21 mouse cellular contexts compared by ENCODE assay signal in the genomic region with DNA sequence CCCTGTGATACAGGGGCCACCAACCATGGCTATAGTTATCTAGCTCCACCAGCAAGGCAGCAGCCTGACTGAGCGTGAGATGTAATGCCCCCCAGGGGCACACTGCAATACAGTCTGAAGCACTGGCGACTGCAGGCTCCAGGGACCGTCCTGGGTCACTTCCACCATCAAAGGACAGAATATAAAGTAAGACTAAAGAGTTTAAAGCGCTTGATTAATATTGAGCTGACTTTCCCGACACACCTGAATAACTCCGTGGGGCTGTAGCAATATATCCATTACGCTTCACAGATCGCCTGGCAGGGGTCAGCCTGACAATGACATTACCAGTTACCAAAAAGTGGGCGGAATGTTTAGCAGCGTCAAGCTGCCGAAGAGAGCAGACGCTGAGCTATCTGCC.
DNase-seq lines count a peak whose midpoint lies in the region; ATAC-seq and TF ChIP-seq lines count a peak whose summit lies in the region.
"Had no signal": no experiment of that assay in that cellular context is flagged by ENCODE, and none has a peak within 500 bp of the region (broad histone marks: within the 10 kb centered on the region; RNA-seq: fewer than 3 reads in every experiment).

No protein-coding gene starts in this region.

- no peaks in the 10 kb centered on the region for H3K27me3 ChIP-seq in midbrain, embryonic 11.5 days (ENCODE audit: control insufficient read depth, insufficient read depth, low read length)
- peaks cover 39% of the 10 kb centered on the region for H3K27me3 ChIP-seq in midbrain, embryonic 10.5 days (ENCODE audit: low read depth, poor library complexity, severe bottlenecking)
- no peaks in the 10 kb centered on the region for H3K27me3 ChIP-seq in kidney, postnatal 0 days (ENCODE audit: insufficient read depth, low read length)
- H3K27me3 ChIP-seq: embryonic facial prominence, embryonic 15.5 days; heart, embryonic 12.5 days; limb, embryonic 15.5 days; liver, embryonic 15.5 days; neural tube, embryonic 12.5 days; stomach, embryonic 15.5 days had no signal

- no peak overlapping the region for H3K27ac ChIP-seq in midbrain, embryonic 11.5 days (ENCODE audit: low read depth, low read length)
- no peak overlapping the region; the same call in 1 of the 2 replicates for H3K27ac ChIP-seq in midbrain, embryonic 10.5 days (replicated peaks)
- H3K27ac ChIP-seq in kidney, postnatal 0 days = no peak overlapping the region
- H3K27ac ChIP-seq: embryonic facial prominence, embryonic 15.5 days; gastrocnemius, adult 2 months; limb, embryonic 15.5 days; liver, embryonic 15.5 days; neural tube, embryonic 12.5 days; stomach, embryonic 15.5 days had no signal

- H3K9me3 ChIP-seq in midbrain, embryonic 11.5 days (ENCODE audit: control insufficient read depth, low read length) = no peaks in the 10 kb centered on the region
- no peaks in the 10 kb centered on the region for H3K9me3 ChIP-seq in midbrain, embryonic 10.5 days (replicated peaks)
- H3K9me3 ChIP-seq in kidney, postnatal 0 days (replicated peaks; ENCODE audit: low read length) = no peaks in the 10 kb centered on the region
- H3K9me3 ChIP-seq: embryonic facial prominence, embryonic 15.5 days; heart, embryonic 12.5 days; limb, embryonic 15.5 days; liver, embryonic 15.5 days; neural tube, embryonic 12.5 days; stomach, embryonic 15.5 days had no signal

- no peaks in the 10 kb centered on the region for H3K36me3 ChIP-seq in midbrain, embryonic 11.5 days (ENCODE audit: control insufficient read depth, insufficient read depth, low read length)
- H3K36me3 ChIP-seq in midbrain, embryonic 10.5 days = no peaks in the 10 kb centered on the region
- H3K36me3 ChIP-seq in kidney, postnatal 0 days (ENCODE audit: insufficient read depth, low read length) = peaks cover 8% of the 10 kb centered on the region
- H3K36me3 ChIP-seq: liver, embryonic 15.5 days; neural tube, embryonic 12.5 days; stomach, embryonic 15.5 days had no signal

- H3K9ac ChIP-seq in midbrain, embryonic 11.5 days (ENCODE audit: low read length) = no peak overlapping the region
- no peak overlapping the region for H3K9ac ChIP-seq in kidney, postnatal 0 days (ENCODE audit: low read depth, low read length)
- H3K9ac ChIP-seq: embryonic facial prominence, embryonic 15.5 days; heart, embryonic 12.5 days; limb, embryonic 15.5 days; liver, embryonic 15.5 days; neural tube, embryonic 12.5 days; stomach, embryonic 15.5 days had no signal

- H3K4me2 ChIP-seq in midbrain, embryonic 11.5 days = no peak overlapping the region
- H3K4me2 ChIP-seq in kidney, postnatal 0 days (ENCODE audit: low read length) = no peak overlapping the region
- H3K4me2 ChIP-seq: embryonic facial prominence, embryonic 15.5 days; heart, embryonic 12.5 days; limb, embryonic 15.5 days; liver, embryonic 15.5 days; neural tube, embryonic 12.5 days; stomach, embryonic 15.5 days had no signal

- H3K4me1 ChIP-seq in midbrain, embryonic 11.5 days (ENCODE audit: control insufficient read depth, insufficient read depth, low read length) = peaks cover 11% of the 10 kb centered on the region
- H3K4me1 ChIP-seq in midbrain, embryonic 10.5 days = peaks cover 21% of the 10 kb centered on the region
- H3K4me1 ChIP-seq in kidney, postnatal 0 days (replicated peaks; ENCODE audit: insufficient read depth, low read length) = 0 out of 2 replicates have a peak, but pooled peaks cover 5% of the 10 kb centered on the region
- H3K4me1 ChIP-seq: embryonic facial prominence, embryonic 15.5 days; liver, embryonic 15.5 days; stomach, embryonic 15.5 days had no signal

- no peak overlapping the region for H3K4me3 ChIP-seq in midbrain, embryonic 11.5 days (ENCODE audit: low read depth, low read length)
- no peak overlapping the region for H3K4me3 ChIP-seq in midbrain, embryonic 10.5 days
- no peak overlapping the region for H3K4me3 ChIP-seq in kidney, postnatal 0 days (replicated peaks; ENCODE audit: low read depth, low read length)
- H3K4me3 ChIP-seq: embryonic facial prominence, embryonic 15.5 days; gastrocnemius, adult 2 months; heart, embryonic 12.5 days; limb, embryonic 15.5 days; liver, embryonic 15.5 days; neural tube, embryonic 12.5 days; stomach, embryonic 15.5 days had no signal

- 38% methylated on average over 12 of the region's 12 CpGs for WGBS in midbrain, embryonic 11.5 days
- 61% methylated on average over 12 of the region's 12 CpGs for WGBS in midbrain, embryonic 10.5 days
- 28% methylated on average over 12 of the region's 12 CpGs for WGBS in kidney, postnatal 0 days

- no peak for ATAC-seq in midbrain, embryonic 11.5 days (ENCODE audit: low FRiP score)
- ATAC-seq in kidney, postnatal 0 days (replicated peaks; ENCODE audit: low FRiP score, low read depth) = peak; percentile 52; the same call in 1 of the 2 replicates

- DNase-seq in cerebellum, postnatal 10 days = peak; percentile 30 to 48
- no peak for DNase-seq in cerebellum, postnatal 14 days
- DNase-seq in kidney, adult 11 months = peak; percentile 12
- DNase-seq in kidney, postnatal 25 days = no peak
- peak; percentile 77 for DNase-seq in midbrain, embryonic 11.5 days (ENCODE audit: low spot score, missing footprints)
- DNase-seq in midbrain, embryonic 10.5 days (ENCODE audit: low spot score) = no peak
- peak; percentile 81 for DNase-seq in kidney, postnatal 0 days (ENCODE audit: low spot score)
- no peak for DNase-seq in urinary bladder, postnatal 10 days (ENCODE audit: low spot score)
- DNase-seq: adrenal gland, adult 2 months; cerebellum, adult 8-10 months; gastrocnemius, adult 2 months; heart, adult 11 months; heart, postnatal 14 days; thymus, adult 18-20 months; thymus, postnatal 4 days had no signal

- no peak for TF ChIP-seq CTCF in kidney, postnatal 0 days (IDR thresholded peaks at IDR 0.05; ENCODE audit: low read depth)

Comparison
In these comparisons a context has a peak if more than half of its experiments do, and no peak if none do; other contexts are left out.
1. DNase-seq: peak in cerebellum, postnatal 10 days (2 of 2), kidney, adult 11 months (single experiment), midbrain, embryonic 11.5 days (single experiment) and kidney, postnatal 0 days (single experiment); none in cerebellum, postnatal 14 days (0 of 2), kidney, postnatal 25 days (0 of 2), midbrain, embryonic 10.5 days (single experiment) and urinary bladder, postnatal 10 days (single experiment).